Mouse (Mus musculus) limb, embryonic 14.5 days (tissue): ENCODE results near the gene Car14. TPM values are rescaled to one million over a fixed set of nuclear protein-coding genes. Genes with fewer than 3 reads are reported as not detected.
"Not testable (repeated sequence)": the region's sequence is repeated elsewhere in the genome, so short reads cannot be mapped to it uniquely, and the experiment has no call there.

ENCODE experiments used
- ATAC-seq: fragments of 200-750 bp; cut with Nextera tagmentation; 2 replicates; pipeline ENCODE4 v1.8.0; 2017; ENCODE audit warnings: low read depth, moderate number of reproducible peaks, moderate TSS enrichment; ENCODE audit not compliant: low FRiP score
- DNase-seq: peaks from one replicate; pipeline ENCODE4 v3.0.0-alpha.2; 2015; ENCODE audit warnings: low spot score
- H3K27ac ChIP-seq: fragments of 300-500 bp; sonication (generic); replicated peaks from 2 replicates; pipeline ENCODE4 v1.5.1; 2014; ENCODE audit warnings: low read depth, mild to moderate bottlenecking, low read length, moderate library complexity, mixed read lengths
- H3K27me3 ChIP-seq: fragments of 300-500 bp; sonication (generic); 2 replicates; pipeline ENCODE4 v1.6.1; 2014; ENCODE audit warnings: low read length, mixed read lengths; ENCODE audit not compliant: control insufficient read depth, insufficient read depth
- H3K36me3 ChIP-seq: fragments of 300-500 bp; sonication (generic); 2 replicates; pipeline ENCODE4 v1.6.1; 2014; ENCODE audit warnings: mild to moderate bottlenecking, low read length, moderate library complexity, mixed read lengths; ENCODE audit not compliant: control insufficient read depth, insufficient read depth
- H3K4me1 ChIP-seq: fragments of 300-500 bp; sonication (generic); 2 replicates; pipeline ENCODE4 v1.6.1; 2014; ENCODE audit warnings: antibody characterized with exemption, low read length, mixed read lengths; ENCODE audit not compliant: control insufficient read depth, insufficient read depth
- H3K4me2 ChIP-seq: fragments of 300-500 bp; sonication (generic); replicated peaks from 2 replicates; pipeline ENCODE4 v1.6.1; 2014; ENCODE audit warnings: low read depth, mild to moderate bottlenecking, low read length, moderate library complexity; ENCODE audit not compliant: severe bottlenecking
- H3K4me3 ChIP-seq: fragments of 300-500 bp; sonication (generic); replicated peaks from 2 replicates; pipeline ENCODE4 v1.5.1; 2014; ENCODE audit warnings: low read length
- H3K9ac ChIP-seq: fragments of 300-500 bp; sonication (generic); 2 replicates; pipeline ENCODE4 v1.6.1; 2014; ENCODE audit warnings: mild to moderate bottlenecking, low read depth, low read length, moderate library complexity; ENCODE audit not compliant: severe bottlenecking
- H3K9me3 ChIP-seq: fragments of 300-500 bp; sonication (generic); 2 replicates; pipeline ENCODE4 v1.6.1; 2016; ENCODE audit warnings: low read length; ENCODE audit not compliant: control insufficient read depth
- POLR2A ChIP-seq: fragments of 200-500 bp; IDR thresholded peaks from 2 replicates; pipeline ENCODE4 v1.8.0; 2012; ENCODE audit warnings: inconsistent platforms, mild to moderate bottlenecking, moderate library complexity, borderline replicate concordance; ENCODE audit not compliant: insufficient read depth, insufficient read length; ENCODE audit errors: extremely low read depth
- WGBS: fragments of 180-500 bp; shearing (Covaris S2); extraction: QIAGEN DNeasy Blood & Tissue Kit; methylation state at CpG from one replicate; pipeline ENCODE4 v1.1.7; 2014; 5-methylcytosine and 5-hydroxymethylcytosine counted together
- polyA plus RNA-seq, 2 experiments: library from polyadenylated mRNA; depleted of rRNA in 1 of 2; stranded (reverse) in 1 of 2; unstranded in 1 of 2; fragments of >200 nt; fragmentation: Nextera tagmentation in 1 of 2; extraction: Ambion mirVana in 1 of 2; gene quantifications; 2 replicates each; pipeline versions ENCODE4 v1.2.1 to v1.2.3; 2012 to 2014

The Car14 gene
- polyA plus RNA-seq, 2 experiments, result 11.3 to 11.5 TPM

DNA sequence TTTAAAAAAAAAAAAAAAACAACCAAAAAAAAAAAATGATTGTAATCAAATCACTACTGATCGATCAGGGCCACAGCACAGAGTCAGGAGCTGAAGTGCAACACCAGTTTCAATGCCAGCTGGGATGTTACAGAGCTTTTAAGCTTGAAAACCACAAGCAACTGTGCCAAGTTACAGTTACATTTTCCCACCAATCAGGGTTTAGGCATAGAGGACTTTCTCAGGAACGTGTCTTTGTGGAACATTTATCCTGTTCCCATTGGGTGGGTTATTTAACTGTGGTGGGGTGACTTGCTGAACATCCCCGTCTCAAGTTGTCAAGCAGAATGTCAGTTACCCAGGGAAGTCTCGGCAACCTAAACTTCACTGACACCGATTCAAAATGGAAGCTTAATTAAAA is 20.6 kb upstream of the Car14 start:
- no peak for ATAC-seq
- WGBS, result 83% methylated on average over 5 of the region's 5 CpGs
- TF ChIP-seq POLR2A, result no peak
- Histone ChIP-seq H3K9me3 (no peaks in the 10 kb centered on the region), H3K4me1 (no peaks in the 10 kb centered on the region), H3K9ac (no peak overlapping the region), H3K4me2 (no peak overlapping the region), H3K36me3 (no peaks in the 10 kb centered on the region), H3K27ac (no peak overlapping the region), H3K27me3 (no peaks in the 10 kb centered on the region), H3K4me3 (no peak overlapping the region)
- no peak for DNase-seq

DNA sequence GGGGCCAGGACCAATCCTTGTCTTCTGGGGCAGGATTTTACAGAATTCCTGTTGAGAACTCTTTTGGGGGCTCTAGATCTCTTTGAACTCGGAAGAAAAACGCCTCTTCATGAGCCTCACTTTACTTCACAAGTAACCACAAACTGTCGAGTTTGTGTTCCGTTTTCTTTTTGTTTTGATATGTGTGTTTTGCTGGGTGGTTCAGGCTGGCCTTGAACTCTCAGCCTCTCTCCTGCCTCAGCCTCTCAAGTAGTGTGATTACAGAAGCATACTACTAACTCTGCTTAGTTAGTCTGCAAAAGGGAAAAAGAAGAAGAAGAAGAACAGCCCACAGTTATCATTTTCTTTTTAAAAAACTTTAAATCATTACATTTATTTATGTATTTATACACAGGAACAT is 19.7 kb upstream of the Car14 start:
- ATAC-seq (no peak), DNase-seq (no peak)
- Histone ChIP-seq H3K9me3 (no peaks in the 10 kb centered on the region), H3K27me3 (no peaks in the 10 kb centered on the region), H3K27ac (no peak overlapping the region), H3K4me1 (no peaks in the 10 kb centered on the region), H3K4me3 (no peak overlapping the region), H3K4me2 (no peak overlapping the region), H3K36me3 (no peaks in the 10 kb centered on the region), H3K9ac (no peak overlapping the region)
- no peak for TF ChIP-seq POLR2A
- WGBS, result 74% methylated on average over 4 of the region's 4 CpGs

DNA sequence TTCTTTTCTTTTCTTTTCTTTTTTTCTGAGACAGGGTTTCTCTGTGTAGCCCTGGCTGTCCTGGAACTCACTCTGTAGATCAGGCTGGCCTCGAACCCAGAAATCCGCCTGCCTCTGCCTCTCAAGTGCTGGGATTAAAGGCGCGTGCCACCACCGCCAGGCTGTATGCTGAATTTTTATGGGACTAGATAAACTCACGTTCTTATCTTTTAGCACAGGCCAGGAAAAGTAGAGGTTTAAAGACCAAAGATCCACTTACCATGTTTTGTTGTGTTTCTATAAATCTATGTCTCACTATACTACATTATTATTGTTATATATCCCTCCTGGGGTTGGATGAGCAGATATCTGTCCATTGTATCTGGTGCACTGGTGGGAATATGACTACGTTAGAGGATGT is 18.9 kb upstream of the Car14 start:
- H3K9me3 ChIP-seq, H3K4me1 ChIP-seq, ATAC-seq, H3K4me3 ChIP-seq, H3K9ac ChIP-seq, H3K4me2 ChIP-seq, DNase-seq, H3K27me3 ChIP-seq, H3K36me3 ChIP-seq, H3K27ac ChIP-seq: not testable (repeated sequence)
- WGBS, result 89% methylated on average over 7 of the region's 7 CpGs

DNA sequence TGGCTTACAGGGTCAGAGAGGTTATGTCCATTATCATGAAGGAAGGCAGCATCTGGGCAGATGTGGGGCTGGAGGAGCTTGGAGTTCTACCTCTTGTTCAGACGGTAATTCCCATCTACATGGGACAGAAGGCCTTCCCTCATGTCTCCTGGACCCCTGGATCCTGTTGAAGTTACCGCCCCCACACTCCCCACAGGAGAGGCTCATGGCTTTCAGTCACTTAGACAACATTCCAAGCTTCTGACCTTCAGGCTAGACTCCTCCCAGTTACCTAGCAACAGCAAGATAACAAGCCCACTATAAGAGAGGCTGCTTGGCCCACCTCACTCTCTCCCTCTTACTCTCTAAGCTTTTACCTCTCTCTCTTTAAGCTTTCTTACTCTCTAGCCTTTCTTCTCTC is 16.0 kb upstream of the Car14 start:
- not testable (repeated sequence) for H3K4me1 ChIP-seq, ATAC-seq, H3K27me3 ChIP-seq, H3K36me3 ChIP-seq, H3K4me2 ChIP-seq, DNase-seq, H3K9ac ChIP-seq, H3K27ac ChIP-seq, H3K9me3 ChIP-seq, H3K4me3 ChIP-seq
- 57% methylated on average over 2 of the region's 2 CpGs for WGBS

DNA sequence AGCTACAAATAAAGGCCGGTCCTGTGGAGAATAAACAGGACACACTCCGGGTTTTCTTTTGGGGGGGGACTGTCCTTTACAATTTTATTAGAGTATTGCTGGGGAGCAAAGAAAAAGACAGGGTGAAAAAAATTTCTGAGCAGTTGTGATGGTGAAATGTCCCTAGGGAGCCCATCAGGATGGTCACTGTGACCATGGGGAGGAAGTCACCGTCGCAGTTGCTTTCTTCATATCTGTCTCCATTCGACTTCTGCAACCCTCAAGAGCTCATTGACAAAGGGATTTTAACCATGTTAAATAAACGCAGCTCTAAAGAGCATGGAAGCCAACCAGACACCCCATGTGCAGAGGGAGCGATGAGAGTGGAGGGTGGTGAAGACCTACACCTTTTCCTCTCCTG is 12.3 kb upstream of the Car14 start:
- DNase-seq (no peak), ATAC-seq (no peak)
- Histone ChIP-seq H3K4me1 (no peaks in the 10 kb centered on the region), H3K4me2 (no peak overlapping the region), H3K9ac (no peak overlapping the region), H3K27ac (no peak overlapping the region), H3K4me3 (no peak overlapping the region), H3K36me3 (no peaks in the 10 kb centered on the region), H3K27me3 (no peaks in the 10 kb centered on the region), H3K9me3 (no peaks in the 10 kb centered on the region)
- TF ChIP-seq POLR2A, result no peak
- WGBS, result 80% methylated on average over 7 of the region's 7 CpGs

DNA sequence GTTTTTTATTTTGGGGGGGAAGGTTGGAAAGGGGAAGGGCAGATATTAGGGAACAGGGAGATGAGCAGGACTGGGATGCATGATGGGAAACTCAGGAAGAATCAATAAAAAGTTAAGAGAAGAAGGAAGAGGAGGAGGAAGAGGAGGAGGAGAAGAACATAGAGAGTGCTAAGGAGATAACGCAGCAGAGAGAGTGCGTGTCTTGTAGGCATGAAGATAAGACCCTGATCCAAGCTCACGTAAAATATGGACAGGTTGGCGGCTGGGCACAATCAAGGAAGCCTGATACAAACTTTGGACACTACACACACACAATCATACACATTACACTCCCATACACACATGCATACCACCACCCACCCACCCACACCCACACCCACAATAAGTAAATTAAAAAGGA is 10.2 kb upstream of the Car14 start:
- Histone ChIP-seq H3K36me3 (no peaks in the 10 kb centered on the region), H3K4me2 (no peak overlapping the region), H3K27ac (no peak overlapping the region), H3K9ac (no peak overlapping the region), H3K9me3 (no peaks in the 10 kb centered on the region), H3K27me3 (no peaks in the 10 kb centered on the region), H3K4me3 (no peak overlapping the region), H3K4me1 (no peaks in the 10 kb centered on the region)
- TF ChIP-seq POLR2A, result no peak
- no peak for DNase-seq
- WGBS, result 87% methylated on average over 4 of the region's 4 CpGs
- ATAC-seq, result no peak
